Mouse (Mus musculus) lung, postnatal 4 days (tissue): ENCODE data around the gene Trpv4.

ENCODE experiments used
- DNase-seq, 2 experiments: peaks; one replicate each; pipeline ENCODE4 v3.0.0; 2021

Trpv4 gene

GRCm38 (mm10) chr5:114588416-114588815 is 69.8 kb downstream of the Trpv4 start:
- DNase-seq: no peak

GRCm38 (mm10) chr5:114587908-114588307 is 70.3 kb downstream of the Trpv4 start:
- DNase-seq: peak; percentile 66 to 78

DNA sequence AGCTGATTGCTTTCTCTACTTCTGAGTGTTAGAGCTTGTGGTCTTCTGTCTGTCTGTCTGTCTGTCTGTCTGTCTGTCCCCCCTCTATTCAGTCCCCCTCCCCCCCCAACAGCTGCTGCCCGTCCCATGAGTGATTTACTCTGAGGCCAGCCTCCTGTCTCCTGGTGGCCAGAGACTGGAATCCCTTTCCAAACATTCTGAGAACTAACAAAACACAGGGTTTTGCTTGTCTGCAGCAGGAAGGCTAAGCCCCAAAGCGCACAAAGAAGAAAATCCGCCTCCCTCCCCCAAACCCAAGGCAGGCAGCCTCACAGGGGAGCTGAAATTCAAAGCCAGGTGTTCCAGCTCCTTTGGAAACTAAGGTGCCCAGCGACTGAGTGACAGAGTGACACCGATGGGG is 72.5 kb downstream of the Trpv4 start:
- DNase-seq: no peak

DNA sequence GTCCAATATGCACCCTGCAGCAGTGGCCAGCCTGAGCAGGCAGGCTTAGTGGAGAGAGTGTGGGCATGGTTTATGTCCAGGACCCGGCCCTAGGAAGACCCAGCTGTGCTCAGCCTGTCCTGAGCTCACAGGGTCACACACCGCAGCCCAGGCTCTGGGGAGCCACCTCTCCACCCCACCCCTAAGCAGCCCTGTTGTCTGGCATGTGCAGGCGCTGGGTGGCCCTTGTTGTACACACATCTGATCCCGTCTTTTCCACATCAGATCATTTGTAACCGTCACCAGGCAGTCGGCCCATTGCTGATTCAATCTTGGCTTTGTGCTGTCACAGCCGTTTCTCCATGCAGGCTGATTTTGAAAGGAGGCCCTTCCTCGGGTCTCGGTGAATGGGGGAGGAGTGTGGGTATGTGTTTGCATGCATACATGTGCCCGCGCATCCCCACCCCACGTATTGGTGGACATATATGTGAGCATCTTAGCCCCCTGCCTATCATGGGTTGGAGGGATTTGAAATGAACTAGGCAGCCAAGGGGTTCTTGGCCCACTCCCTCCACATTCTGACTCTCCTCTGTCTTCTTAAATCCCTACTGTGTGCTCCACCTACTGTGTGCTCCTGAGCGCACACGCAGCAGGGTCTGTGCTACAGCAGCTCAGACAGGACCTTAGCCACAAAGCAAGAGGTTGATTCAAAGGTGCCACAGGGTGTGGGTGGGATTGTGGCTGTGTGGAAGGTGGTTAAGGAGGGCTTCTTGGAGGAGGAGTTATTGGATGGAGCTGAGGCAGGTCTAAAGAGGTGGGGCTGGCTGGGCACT is 73.7 kb downstream of the Trpv4 start:
- peak; percentile 63 to 89 for DNase-seq

- no peak for DNase-seq
Measured at GRCm38 (mm10) chr5:114583490-114584175, 74.6 kb downstream of the Trpv4 start.

DNA sequence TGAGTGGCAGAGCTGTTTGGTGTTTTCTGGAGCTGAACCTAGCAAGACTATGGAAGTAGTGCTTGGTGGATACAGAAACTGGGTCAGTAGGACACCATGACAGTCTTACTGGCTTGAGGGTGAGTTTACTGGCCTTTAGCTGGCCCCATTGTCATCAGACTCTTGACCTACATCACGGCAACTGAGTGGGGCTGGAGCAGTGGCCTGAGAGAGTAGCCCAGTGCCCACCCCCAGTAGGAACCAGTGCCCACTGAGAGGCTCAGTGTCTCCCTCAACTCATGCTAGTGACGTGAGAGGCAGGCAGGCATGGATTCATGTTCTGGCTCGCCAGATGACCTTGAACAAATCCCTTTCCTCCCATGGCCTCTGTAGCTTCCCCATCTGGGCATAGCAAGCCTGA is 75.2 kb downstream of the Trpv4 start:
- DNase-seq: no peak

DNA sequence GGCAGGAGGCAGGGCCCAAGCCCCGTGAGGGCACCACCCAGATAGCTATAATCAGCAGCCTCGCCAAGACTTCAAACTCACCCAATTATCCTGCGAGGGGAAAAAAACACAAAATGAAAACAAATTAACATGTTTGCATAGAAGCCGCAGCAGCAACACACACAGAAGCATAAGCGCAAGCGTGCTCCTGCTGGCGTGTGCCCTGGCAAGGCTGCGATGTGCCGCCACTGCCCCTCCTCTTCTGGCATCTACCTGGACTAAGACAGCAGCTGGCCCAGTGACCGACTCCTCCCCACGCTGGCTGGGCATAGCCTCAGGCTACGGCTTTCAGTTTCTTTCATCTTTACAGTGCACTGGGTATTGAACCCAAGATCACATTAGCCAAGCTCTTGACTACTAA is 76.7 kb downstream of the Trpv4 start:
- peak in 1 of 2 experiments; percentile 72 for DNase-seq

DNA sequence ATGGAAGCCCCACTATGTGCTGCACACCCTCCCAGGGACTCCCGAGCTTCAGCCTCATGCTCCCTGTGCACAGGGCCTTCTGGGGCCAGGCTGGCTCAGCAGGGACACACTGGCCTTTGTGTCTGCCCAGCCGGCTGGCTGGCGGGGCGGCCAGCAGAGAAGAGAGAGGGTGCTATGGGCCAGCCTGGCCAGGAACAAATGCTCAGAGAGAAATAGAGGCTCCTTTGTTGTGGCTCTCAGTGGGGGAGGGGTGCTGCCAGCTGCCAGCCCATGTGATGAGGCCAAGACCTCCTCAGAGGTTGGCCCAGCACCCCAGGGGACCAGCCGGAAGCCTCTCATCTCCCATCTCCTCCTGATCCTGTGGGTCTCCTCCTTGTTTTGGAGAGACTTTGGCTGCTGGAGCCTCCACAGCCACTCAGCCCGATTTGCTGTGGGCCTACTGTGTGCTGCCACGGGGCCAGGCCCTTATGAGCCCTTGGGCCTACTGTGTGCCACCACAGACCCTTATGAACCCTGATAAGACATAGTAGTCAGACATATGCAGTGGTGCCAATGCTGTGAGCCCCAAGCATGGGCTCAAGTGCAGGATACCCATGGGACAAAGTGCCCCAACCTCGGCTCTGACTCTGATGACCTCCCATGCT is 78.4 kb downstream of the Trpv4 start:
- DNase-seq: no peak

- DNase-seq: peak in 1 of 2 experiments; percentile 50
Measured at GRCm38 (mm10) chr5:114578361-114578760, 79.9 kb downstream of the Trpv4 start.

- no peak for DNase-seq
Measured at GRCm38 (mm10) chr5:114575986-114576605, 82.1 kb downstream of the Trpv4 start.

DNA sequence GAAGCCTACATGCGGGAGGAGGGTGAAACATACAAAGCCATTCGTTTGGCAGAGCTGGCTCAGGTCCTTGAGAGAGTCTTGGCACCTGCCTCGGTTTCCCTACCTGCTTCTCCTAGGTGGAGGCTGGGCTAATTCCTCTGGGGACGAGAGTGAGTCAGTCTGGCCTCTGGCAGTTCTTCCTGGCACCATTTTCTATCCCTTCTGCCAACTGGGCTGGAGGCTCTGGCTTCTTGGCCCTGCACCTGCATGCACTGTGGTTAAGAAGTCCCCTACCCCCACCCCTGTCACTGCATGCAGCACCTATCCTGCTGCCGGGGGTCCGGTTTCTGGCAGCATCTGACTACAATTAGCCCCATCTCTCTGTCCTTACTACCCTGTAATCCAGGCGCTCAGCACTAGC is 82.7 kb downstream of the Trpv4 start:
- DNase-seq: no peak

DNA sequence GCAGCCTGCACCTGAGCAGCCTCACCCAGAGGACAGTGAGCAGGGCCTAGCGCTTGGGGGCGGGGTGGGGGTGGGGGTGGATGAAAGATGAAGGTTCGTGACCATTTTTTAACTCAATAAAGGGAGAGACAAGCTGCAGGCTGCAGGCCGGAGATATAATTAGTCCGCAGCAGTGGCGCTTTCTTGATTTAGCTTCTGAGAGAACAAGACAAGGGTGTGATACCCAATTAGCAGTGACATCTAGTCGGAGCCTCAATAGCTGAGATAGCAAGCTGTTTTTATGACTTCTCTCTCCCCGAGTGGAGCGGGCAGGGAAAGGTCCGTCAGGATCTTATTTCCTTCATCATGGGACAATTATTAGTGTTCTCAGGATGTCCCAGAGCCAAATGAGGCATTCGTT is 83.2 kb downstream of the Trpv4 start:
- no peak for DNase-seq

GRCm38 (mm10) chr5:114573920-114574628 is 84.1 kb downstream of the Trpv4 start:
- DNase-seq: peak; percentile 44 to 76

GRCm38 (mm10) chr5:114572997-114573396 is 85.2 kb downstream of the Trpv4 start:
- DNase-seq: no peak
